10 mouse cellular contexts compared by ENCODE assay signal in genomic region chr9:66876577-66876976, GRCm38 (mm10). TPM values are rescaled to one million over a fixed set of nuclear protein-coding genes. Genes with fewer than 3 reads are reported as not detected.
DNase-seq lines count a peak whose midpoint lies in the region; ATAC-seq lines count a peak whose summit lies in the region.
"Had no signal": no experiment of that assay in that cellular context is flagged by ENCODE, and none has a peak within 500 bp of the region (broad histone marks: within the 10 kb centered on the region; RNA-seq: fewer than 3 reads in every experiment).

No protein-coding gene starts in this region.

- intact Hi-C loops in left cerebral cortex, postnatal 36 days (cut with DNase I): no loop called here

- no peak for ATAC-seq in erythroblast, adult 5-6 weeks (replicated peaks; ENCODE audit: low FRiP score, poor library complexity, severe bottlenecking)
- ATAC-seq: intestine, embryonic 15.5 days; midbrain, embryonic 13.5 days had no signal

- peak; percentile 26 to 42 for DNase-seq in adrenal gland, postnatal 36 days
- no peak for DNase-seq in adrenal gland, postnatal 10 days
- DNase-seq in 3134 (ENCODE audit: extremely low read depth, insufficient read length, low spot score): peak; percentile 13
- DNase-seq in heart, adult 8-10 months (ENCODE audit: low spot score): peak; percentile 74
- peak; percentile 55 to 68 for DNase-seq in kidney, postnatal 25 days
- DNase-seq in B cell, adult 2 months: no peak
- DNase-seq in left cerebral cortex, postnatal 36 days (ENCODE audit: low spot score in 2 of 2): no peak

RNA-seq across cellular contexts. Expression of gene Aph1c, which starts 42.1 kb away (rescaled TPM):
- total RNA-seq in adrenal gland, postnatal 36 days (2021): 10 to 100 TPM in 1 of 2 experiments, 1 to 10 TPM in 1; 6.6 to 11.4 TPM
- total RNA-seq in adrenal gland, postnatal 10 days (2021): 1 to 10 TPM; 4.5 to 5.8 TPM
- total RNA-seq in heart, adult 8-10 months (2022): 1 to 10 TPM in 3 of 4 experiments, under 1 TPM in 1; 1.00 to 1.9 (median 1.2) TPM
- 1 to 10 TPM; 5.7 to 7.2 TPM for total RNA-seq in left cerebral cortex, postnatal 36 days (2021)
- total RNA-seq in erythroblast, adult 5-6 weeks (2015; ENCODE audit: low replicate concordance): 3.3 and 5.6 TPM in 2 replicates
- total RNA-seq in erythroblast, adult 5-6 weeks (2017; ENCODE audit: low replicate concordance): 0.84 and 3.2 TPM in 2 replicates

RNA-seq across cellular contexts. Expression of gene Rab8b, which starts 42.9 kb away (rescaled TPM):
- total RNA-seq in adrenal gland, postnatal 36 days (2021): 10 to 100 TPM; 18.9 to 21.9 TPM
- total RNA-seq in adrenal gland, postnatal 10 days (2021): 10 to 100 TPM; 21.7 TPM
- 1 to 10 TPM; 7.7 to 9.2 (median 8.2) TPM for total RNA-seq in heart, adult 8-10 months (2022)
- total RNA-seq in left cerebral cortex, postnatal 36 days (2021): 10 to 100 TPM; 25.2 to 31.7 TPM
- total RNA-seq in erythroblast, adult 5-6 weeks (2015; ENCODE audit: low replicate concordance): 41.3 and 62.1 TPM in 2 replicates
- total RNA-seq in erythroblast, adult 5-6 weeks (2017; ENCODE audit: low replicate concordance): 99.4 and 106 TPM in 2 replicates

Comparison
In these comparisons a context has a peak if more than half of its experiments do, and no peak if none do; other contexts are left out.
1. DNase-seq: peak in adrenal gland, postnatal 36 days (2 of 2), 3134 (single experiment), heart, adult 8-10 months (single experiment) and kidney, postnatal 25 days (2 of 2); none in adrenal gland, postnatal 10 days (single experiment), B cell, adult 2 months (0 of 2) and left cerebral cortex, postnatal 36 days (0 of 2).